Mouse (Mus musculus) lung, postnatal 0 days (tissue): ENCODE data around the gene B4galnt2.

Experiments used
- CTCF ChIP-seq: IDR thresholded peaks from 2 replicates; pipeline ENCODE4 v1.5.1; 2016; ENCODE audit warnings: antibody characterized with exemption, mild to moderate bottlenecking
- EP300 ChIP-seq: IDR thresholded peaks from 2 replicates; pipeline ENCODE4 v1.6.1; 2016; ENCODE audit warnings: antibody characterized with exemption, mild to moderate bottlenecking, control low read depth

- TF ChIP-seq EP300 (no peak), CTCF (peak; percentile 53)
These were observed 25.3 kb upstream of the B4galnt2 start for GRCm38 (mm10) chr11:95939828-95940507.
